Mouse (Mus musculus): ENCODE data around the gene Pdcd2. TPM values are rescaled to one million over a fixed set of nuclear protein-coding genes. Genes with fewer than 3 reads are reported as not detected.
A peak's percentile ranks its signal among the peaks of the same experiment; 100 is the strongest.
"Not testable (repeated sequence)": the region's sequence is repeated elsewhere in the genome, so short reads cannot be mapped to it uniquely, and the experiment has no call there.

The Pdcd2 gene
- polyA plus RNA-seq (2015; fragmentation: Nextera tagmentation; extraction: Ambion mirVana) = 49.4 and 54.0 TPM in 2 replicates

GRCm38 (mm10) chr17:15526986-15527810 lies at the start of gene Pdcd2:
TSS of gene Pdcd2 (minus strand) at chr17:15527301.
- H3K36me3 ChIP-seq (ENCODE audit: control insufficient read depth, insufficient read depth) = peaks cover 7% of the 10 kb centered on the region; the same call in 1 of the 2 replicates
- ATAC-seq = peak; percentile 97
- H3K27ac ChIP-seq (ENCODE audit: low read length) = peak within 1 kb of the TSS; percentile 81
- H3K9me3 ChIP-seq (ENCODE audit: control insufficient read depth, low read length) = no peaks in the 10 kb centered on the region
- H3K4me1 ChIP-seq (replicated peaks; ENCODE audit: control insufficient read depth, insufficient read depth, low read length) = peaks cover 10% of the 10 kb centered on the region
- peak within 1 kb of the TSS; percentile 78 for H3K4me2 ChIP-seq (ENCODE audit: low read length)
- H3K27me3 ChIP-seq (replicated peaks; ENCODE audit: control insufficient read depth, insufficient read depth, low read length) = no peaks in the 10 kb centered on the region
- H3K9ac ChIP-seq (replicated peaks; ENCODE audit: low read depth, low read length) = peak within 1 kb of the TSS; percentile 86
- WGBS = under 1% methylated on average over 51 of the region's 55 CpGs
- peak within 1 kb of the TSS; percentile 82 for H3K4me3 ChIP-seq (replicated peaks; ENCODE audit: low read length)

- Histone ChIP-seq H3K9ac (replicated peaks; ENCODE audit: low read depth, low read length) (no peak overlapping the region), H3K36me3 (ENCODE audit: control insufficient read depth, insufficient read depth) (no peaks in the 10 kb centered on the region), H3K27me3 (replicated peaks; ENCODE audit: control insufficient read depth, insufficient read depth, low read length) (peaks cover 5% of the 10 kb centered on the region), H3K27ac (ENCODE audit: low read length) (no peak overlapping the region), H3K4me2 (ENCODE audit: low read length) (no peak overlapping the region), H3K4me3 (replicated peaks; ENCODE audit: low read length) (no peak overlapping the region), H3K9me3 (ENCODE audit: control insufficient read depth, low read length) (no peaks in the 10 kb centered on the region), H3K4me1 (replicated peaks; ENCODE audit: control insufficient read depth, insufficient read depth, low read length) (0 out of 2 replicates have a peak, but pooled peaks cover 3% of the 10 kb centered on the region)
- no peak for ATAC-seq
- WGBS = 83% methylated on average over 1 of the region's 1 CpGs
These were observed 48.0 kb upstream of the Pdcd2 start for GRCm38 (mm10) chr17:15575056-15575455.

- WGBS = 76% methylated on average over 5 of the region's 5 CpGs
- no peak overlapping the region for H3K4me3 ChIP-seq (replicated peaks; ENCODE audit: low read length)
- H3K27me3 ChIP-seq (replicated peaks; ENCODE audit: control insufficient read depth, insufficient read depth, low read length) = 0 out of 2 replicates have a peak, but pooled peaks cover 2% of the 10 kb centered on the region
- no peak overlapping the region for H3K27ac ChIP-seq (ENCODE audit: low read length)
- no peaks in the 10 kb centered on the region for H3K36me3 ChIP-seq (ENCODE audit: control insufficient read depth, insufficient read depth)
- no peak overlapping the region for H3K9ac ChIP-seq (replicated peaks; ENCODE audit: low read depth, low read length)
- H3K9me3 ChIP-seq (ENCODE audit: control insufficient read depth, low read length) = no peaks in the 10 kb centered on the region
- peaks cover 6% of the 10 kb centered on the region for H3K4me1 ChIP-seq (replicated peaks; ENCODE audit: control insufficient read depth, insufficient read depth, low read length)
- H3K4me2 ChIP-seq (ENCODE audit: low read length) = no peak overlapping the region
- no peak for ATAC-seq
These were observed 39.8 kb upstream of the Pdcd2 start for GRCm38 (mm10) chr17:15566908-15567307.

- H3K27ac ChIP-seq (ENCODE audit: low read length) = peak overlapping the region; percentile 28; the same call in 1 of the 2 replicates
- 0 out of 2 replicates have a peak, but pooled peaks cover 2% of the 10 kb centered on the region for H3K27me3 ChIP-seq (replicated peaks; ENCODE audit: control insufficient read depth, insufficient read depth, low read length)
- WGBS = 42% methylated on average over 12 of the region's 12 CpGs
- H3K36me3 ChIP-seq (ENCODE audit: control insufficient read depth, insufficient read depth) = no peaks in the 10 kb centered on the region
- H3K9me3 ChIP-seq (ENCODE audit: control insufficient read depth, low read length) = no peaks in the 10 kb centered on the region
- H3K4me2 ChIP-seq (ENCODE audit: low read length) = peak overlapping the region; percentile 80
- peak overlapping the region; percentile 89 for H3K9ac ChIP-seq (replicated peaks; ENCODE audit: low read depth, low read length)
- peaks cover 6% of the 10 kb centered on the region for H3K4me1 ChIP-seq (replicated peaks; ENCODE audit: control insufficient read depth, insufficient read depth, low read length)
- peak overlapping the region; percentile 86 for H3K4me3 ChIP-seq (replicated peaks; ENCODE audit: low read length)
- ATAC-seq = no peak
These were observed 37.8 kb upstream of the Pdcd2 start for GRCm38 (mm10) chr17:15564928-15565300.

GRCm38 (mm10) chr17:15564014-15564927 lies 37.2 kb upstream of the Pdcd2 start, which contains the start of gene Prdm9:
TSS of gene Prdm9 (minus strand) at chr17:15564354.
- Histone ChIP-seq H3K4me1 (replicated peaks; ENCODE audit: control insufficient read depth, insufficient read depth, low read length) (peaks cover 6% of the 10 kb centered on the region), H3K4me3 (replicated peaks; ENCODE audit: low read length) (peak within 1 kb of the TSS; percentile 86), H3K27me3 (replicated peaks; ENCODE audit: control insufficient read depth, insufficient read depth, low read length) (0 out of 2 replicates have a peak, but pooled peaks cover 2% of the 10 kb centered on the region), H3K9me3 (ENCODE audit: control insufficient read depth, low read length) (no peaks in the 10 kb centered on the region), H3K9ac (replicated peaks; ENCODE audit: low read depth, low read length) (peak within 1 kb of the TSS; percentile 89), H3K27ac (ENCODE audit: low read length) (peak within 1 kb of the TSS; percentile 98), H3K36me3 (ENCODE audit: control insufficient read depth, insufficient read depth) (no peaks in the 10 kb centered on the region), H3K4me2 (ENCODE audit: low read length) (peak within 1 kb of the TSS; percentile 96)
- peak; percentile 99 for ATAC-seq
- under 1% methylated on average over 43 of the region's 43 CpGs for WGBS

- Histone ChIP-seq H3K4me3 (replicated peaks; ENCODE audit: low read length) (no peak overlapping the region), H3K4me1 (replicated peaks; ENCODE audit: control insufficient read depth, insufficient read depth, low read length) (peaks cover 6% of the 10 kb centered on the region), H3K4me2 (ENCODE audit: low read length) (no peak overlapping the region), H3K27ac (ENCODE audit: low read length) (no peak overlapping the region), H3K36me3 (ENCODE audit: control insufficient read depth, insufficient read depth) (no peaks in the 10 kb centered on the region), H3K9me3 (ENCODE audit: control insufficient read depth, low read length) (no peaks in the 10 kb centered on the region), H3K9ac (replicated peaks; ENCODE audit: low read depth, low read length) (no peak overlapping the region), H3K27me3 (replicated peaks; ENCODE audit: control insufficient read depth, insufficient read depth, low read length) (no peaks in the 10 kb centered on the region)
- ATAC-seq = no peak
- WGBS = 90% methylated on average over 2 of the region's 2 CpGs
These were observed 32.8 kb upstream of the Pdcd2 start for GRCm38 (mm10) chr17:15559946-15560345.

GRCm38 (mm10) chr17:15549713-15550112 lies 22.6 kb upstream of the Pdcd2 start:
- H3K4me3 ChIP-seq (replicated peaks; ENCODE audit: low read length) = no peak overlapping the region
- no peaks in the 10 kb centered on the region for H3K9me3 ChIP-seq (ENCODE audit: control insufficient read depth, low read length)
- H3K27ac ChIP-seq (ENCODE audit: low read length) = no peak overlapping the region
- H3K27me3 ChIP-seq (replicated peaks; ENCODE audit: control insufficient read depth, insufficient read depth, low read length) = no peaks in the 10 kb centered on the region
- no peaks in the 10 kb centered on the region for H3K4me1 ChIP-seq (replicated peaks; ENCODE audit: control insufficient read depth, insufficient read depth, low read length)
- WGBS = 22% methylated on average over 1 of the region's 1 CpGs
- no peak overlapping the region for H3K4me2 ChIP-seq (ENCODE audit: low read length)
- H3K36me3 ChIP-seq (ENCODE audit: control insufficient read depth, insufficient read depth) = no peaks in the 10 kb centered on the region
- ATAC-seq = no peak
- no peak overlapping the region for H3K9ac ChIP-seq (replicated peaks; ENCODE audit: low read depth, low read length)

GRCm38 (mm10) chr17:15546440-15546839 lies 19.3 kb upstream of the Pdcd2 start:
- no peaks in the 10 kb centered on the region for H3K4me1 ChIP-seq (replicated peaks; ENCODE audit: control insufficient read depth, insufficient read depth, low read length)
- ATAC-seq = no peak
- no peak overlapping the region for H3K27ac ChIP-seq (ENCODE audit: low read length)
- no peak overlapping the region for H3K4me2 ChIP-seq (ENCODE audit: low read length)
- H3K27me3 ChIP-seq (replicated peaks; ENCODE audit: control insufficient read depth, insufficient read depth, low read length) = no peaks in the 10 kb centered on the region
- no peak overlapping the region for H3K9ac ChIP-seq (replicated peaks; ENCODE audit: low read depth, low read length)
- no peaks in the 10 kb centered on the region for H3K36me3 ChIP-seq (ENCODE audit: control insufficient read depth, insufficient read depth)
- no peak overlapping the region for H3K4me3 ChIP-seq (replicated peaks; ENCODE audit: low read length)
- 76% methylated on average over 4 of the region's 4 CpGs for WGBS
- no peaks in the 10 kb centered on the region for H3K9me3 ChIP-seq (ENCODE audit: control insufficient read depth, low read length)

GRCm38 (mm10) chr17:15543868-15544267 lies 16.8 kb upstream of the Pdcd2 start:
- H3K36me3 ChIP-seq (ENCODE audit: control insufficient read depth, insufficient read depth); H3K27me3 ChIP-seq (replicated peaks; ENCODE audit: control insufficient read depth, insufficient read depth, low read length); H3K9me3 ChIP-seq (ENCODE audit: control insufficient read depth, low read length); H3K4me2 ChIP-seq (ENCODE audit: low read length); H3K27ac ChIP-seq (ENCODE audit: low read length); H3K4me1 ChIP-seq (replicated peaks; ENCODE audit: control insufficient read depth, insufficient read depth, low read length); H3K4me3 ChIP-seq (replicated peaks; ENCODE audit: low read length); H3K9ac ChIP-seq (replicated peaks; ENCODE audit: low read depth, low read length); ATAC-seq: not testable (repeated sequence)
- 57% methylated on average over 4 of the region's 4 CpGs for whole genome bisulfite sequencing
